Mouse (Mus musculus): ENCODE data around the gene Pola2.

GRCm38 (mm10) chr19:5957371-5957770 lies 6.6 kb downstream of the Pola2 start:
- TF ChIP-seq KAT2A (conservative IDR thresholded peaks at IDR 0.05; ENCODE audit: low read depth, low read length) (no peak), POLR2AphosphoS5 (IDR thresholded peaks at IDR 0.05; ENCODE audit: borderline replicate concordance, low read depth, low read length) (no peak), EP300 (IDR thresholded peaks at IDR 0.05; ENCODE audit: low read depth in 1 of 2, low read length in 2 of 2) (no peak), POLR2A (IDR thresholded peaks at IDR 0.05; ENCODE audit: control insufficient read depth in 1 of 2, insufficient read depth in 1 of 2, low read depth in 1 of 2, low read length in 2 of 2, poor library complexity in 1 of 2) (no peak), NRF1 (IDR thresholded peaks at IDR 0.05; ENCODE audit: insufficient read depth, low read depth, low read length, poor library complexity, severe bottlenecking) (no peak), CTCF (IDR thresholded peaks at IDR 0.05 in 2 of 3, conservative IDR thresholded peaks at IDR 0.05 in 1 of 3; ENCODE audit: control insufficient read depth in 1 of 3, insufficient read depth in 1 of 3, low read depth in 2 of 3, low read length in 3 of 3, poor library complexity in 1 of 3, severe bottlenecking in 1 of 3) (no peak), TCF12 (IDR thresholded peaks at IDR 0.05; ENCODE audit: low read depth, low read length) (no peak), MYC (IDR thresholded peaks at IDR 0.05; ENCODE audit: low read depth, low read length) (no peak), MAFK (IDR thresholded peaks at IDR 0.05; ENCODE audit: borderline replicate concordance, low read depth, low read length) (no peak), ZNF384 (IDR thresholded peaks at IDR 0.05; ENCODE audit: low read depth, low read length) (no peak), CHD2 (IDR thresholded peaks at IDR 0.05; ENCODE audit: low read length) (no peak)
